Mouse (Mus musculus): ENCODE data around the gene Dnajb1. TPM values are rescaled to one million over a fixed set of nuclear protein-coding genes. Genes with fewer than 3 reads are reported as not detected.
"Not testable (repeated sequence)": the region's sequence is repeated elsewhere in the genome, so short reads cannot be mapped to it uniquely, and the experiment has no call there.

Dnajb1 gene
- polyA plus RNA-seq (2015; fragmentation: Nextera tagmentation; extraction: Ambion mirVana) = 59.4 and 61.9 TPM in 2 replicates

DNA sequence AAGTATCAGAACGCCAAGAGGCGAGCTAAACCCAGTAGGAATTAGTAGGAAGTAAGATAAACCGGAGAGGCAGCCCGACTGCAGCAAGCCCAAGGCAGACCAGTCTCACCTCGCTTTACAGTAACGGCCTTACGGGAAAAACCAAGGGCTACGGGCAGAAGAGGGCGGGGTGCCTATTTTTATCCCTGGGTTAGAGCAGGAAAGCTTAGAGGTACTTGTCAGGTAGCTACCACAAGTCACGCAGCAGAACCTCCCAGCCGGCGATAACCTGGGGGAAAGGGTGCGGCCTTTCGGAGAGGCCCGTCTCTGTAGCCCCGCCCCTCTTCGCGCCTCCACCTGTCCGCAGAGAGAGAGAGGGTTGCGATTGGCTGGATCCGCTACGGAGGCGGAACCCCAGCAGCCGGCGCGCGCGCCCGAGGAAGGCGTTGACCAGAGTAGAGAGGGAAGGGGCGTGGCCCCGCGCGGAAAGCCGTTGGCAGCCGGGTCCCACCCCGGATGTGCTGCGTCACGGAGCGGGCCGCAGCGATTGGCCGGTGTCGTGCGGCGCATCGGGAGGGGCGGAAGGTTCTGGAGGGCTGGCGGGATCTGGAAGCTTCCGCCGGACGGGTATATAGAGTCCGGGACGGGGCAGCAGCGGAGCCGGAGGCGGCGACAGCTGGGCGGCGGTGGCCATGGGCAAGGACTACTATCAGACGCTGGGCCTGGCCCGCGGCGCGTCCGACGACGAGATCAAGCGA is at the start of gene Dnajb1, which contains the start of gene Tecr:
Gene Dnajb1, plus strand, starts transcription at position 533 of the 737 bp plus-strand sequence.
Gene Tecr, minus strand, starts transcription at position 311 of the 737 bp plus-strand sequence.
- peaks cover 24% of the 10 kb centered on the region for H3K4me1 ChIP-seq
- peak within 1 kb of the TSS; percentile 97 for H3K27ac ChIP-seq
- H3K27me3 ChIP-seq = no peaks in the 10 kb centered on the region
- H3K4me2 ChIP-seq = peak within 1 kb of the TSS; percentile 90
- H3K9me3 ChIP-seq (replicated peaks) = no peaks in the 10 kb centered on the region
- peak within 1 kb of the TSS; percentile 79 for H3K4me3 ChIP-seq
- peaks cover 31% of the 10 kb centered on the region for H3K36me3 ChIP-seq (ENCODE audit: poor library complexity, severe bottlenecking)
- peak within 1 kb of the TSS; percentile 89 for H3K9ac ChIP-seq
- peak; percentile 98 for ATAC-seq
- WGBS = 0% methylated on average over 55 of the region's 69 CpGs

DNA sequence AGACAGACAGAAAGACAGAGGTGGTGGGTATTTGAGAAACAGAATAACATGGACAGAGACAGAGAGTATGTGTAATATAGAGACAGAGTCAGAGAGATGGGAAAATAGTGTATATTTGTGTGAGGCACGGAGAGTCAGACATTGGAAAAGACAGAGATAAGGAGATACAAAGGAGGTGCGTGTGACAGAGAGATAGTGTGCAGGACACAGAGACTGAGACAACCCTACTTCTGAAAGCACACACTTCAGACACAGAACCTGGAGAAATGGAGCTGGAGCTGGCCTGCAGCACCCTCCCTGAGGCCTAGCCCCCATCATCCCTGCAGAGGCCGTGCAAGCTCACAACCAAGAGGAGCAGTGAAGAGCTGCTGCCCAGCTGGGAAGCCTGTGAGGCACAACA is 45.3 kb upstream of the Dnajb1 start:
- no peaks in the 10 kb centered on the region for H3K27me3 ChIP-seq
- H3K4me2 ChIP-seq = no peak overlapping the region
- no peak for ATAC-seq
- H3K27ac ChIP-seq = no peak overlapping the region
- no peaks in the 10 kb centered on the region for H3K36me3 ChIP-seq (ENCODE audit: poor library complexity, severe bottlenecking)
- no peak overlapping the region for H3K4me3 ChIP-seq
- no peak overlapping the region for H3K9ac ChIP-seq
- peaks cover 7% of the 10 kb centered on the region for H3K4me1 ChIP-seq
- WGBS = 86% methylated on average over 3 of the region's 3 CpGs
- no peaks in the 10 kb centered on the region for H3K9me3 ChIP-seq (replicated peaks)

GRCm38 (mm10) chr8:83563246-83563645 is 44.7 kb upstream of the Dnajb1 start:
- no peaks in the 10 kb centered on the region for H3K36me3 ChIP-seq (ENCODE audit: poor library complexity, severe bottlenecking)
- no peak overlapping the region for H3K4me3 ChIP-seq
- H3K9ac ChIP-seq = no peak overlapping the region
- H3K27me3 ChIP-seq = no peaks in the 10 kb centered on the region
- H3K4me1 ChIP-seq = peaks cover 13% of the 10 kb centered on the region
- 76% methylated on average over 4 of the region's 4 CpGs for WGBS
- H3K9me3 ChIP-seq (replicated peaks) = no peaks in the 10 kb centered on the region
- no peak overlapping the region for H3K27ac ChIP-seq
- ATAC-seq = no peak
- no peak overlapping the region for H3K4me2 ChIP-seq

GRCm38 (mm10) chr8:83565731-83566375 is 42.1 kb upstream of the Dnajb1 start:
- ATAC-seq = peak; percentile 46
- H3K36me3 ChIP-seq (ENCODE audit: poor library complexity, severe bottlenecking) = peaks cover 21% of the 10 kb centered on the region
- H3K9me3 ChIP-seq (replicated peaks) = no peaks in the 10 kb centered on the region
- H3K27ac ChIP-seq = no peak overlapping the region
- no peaks in the 10 kb centered on the region for H3K27me3 ChIP-seq
- H3K9ac ChIP-seq = no peak overlapping the region
- H3K4me2 ChIP-seq = peak overlapping the region; percentile 97; the same call in 1 of the 2 replicates
- no peak overlapping the region for H3K4me3 ChIP-seq
- H3K4me1 ChIP-seq = peaks cover 19% of the 10 kb centered on the region
- WGBS = 74% methylated on average over 9 of the region's 9 CpGs

GRCm38 (mm10) chr8:83566469-83567395 is 41.3 kb upstream of the Dnajb1 start, which contains the start of gene Ndufb7:
Gene Ndufb7 (plus strand): TSS chr8:83566671.
- peak within 1 kb of the TSS; percentile 91 for H3K9ac ChIP-seq
- H3K9me3 ChIP-seq (replicated peaks) = no peaks in the 10 kb centered on the region
- peak; percentile 89 for ATAC-seq
- H3K4me1 ChIP-seq = peaks cover 19% of the 10 kb centered on the region
- peak within 1 kb of the TSS; percentile 54 for H3K27ac ChIP-seq
- no peaks in the 10 kb centered on the region for H3K27me3 ChIP-seq
- H3K4me2 ChIP-seq = peak within 1 kb of the TSS; percentile 97
- WGBS = 1% methylated on average over 48 of the region's 48 CpGs
- H3K4me3 ChIP-seq = peak within 1 kb of the TSS; percentile 78
- peaks cover 29% of the 10 kb centered on the region for H3K36me3 ChIP-seq (ENCODE audit: poor library complexity, severe bottlenecking)

- WGBS = 47% methylated on average over 3 of the region's 3 CpGs
- ATAC-seq = no peak
- peak overlapping the region; percentile 91 for H3K9ac ChIP-seq
Measured at GRCm38 (mm10) chr8:83567668-83568067, 40.3 kb upstream of the Dnajb1 start.

DNA sequence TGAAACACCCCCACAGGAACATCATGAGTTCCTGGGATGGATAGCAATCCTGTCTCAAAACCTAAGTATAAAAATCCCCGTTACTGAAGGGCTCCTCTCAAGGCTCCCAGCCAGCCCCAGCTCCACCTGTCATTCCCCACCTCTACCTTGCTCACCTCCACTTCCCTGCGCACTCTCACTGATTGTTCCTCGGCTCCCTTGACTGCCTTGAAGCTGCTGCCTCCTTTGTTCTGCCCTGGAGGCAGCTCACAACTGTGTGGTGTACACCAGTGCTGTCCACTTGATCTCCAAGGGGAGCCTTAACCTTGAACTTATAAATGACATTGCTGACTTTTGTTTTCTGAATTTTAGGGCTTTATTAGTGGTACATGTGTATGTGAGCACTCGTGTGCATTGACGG is 39.9 kb upstream of the Dnajb1 start:
- ATAC-seq = no peak
- 71% methylated on average over 5 of the region's 5 CpGs for WGBS
- Histone ChIP-seq H3K27me3 (no peaks in the 10 kb centered on the region), H3K36me3 (ENCODE audit: poor library complexity, severe bottlenecking) (peaks cover 43% of the 10 kb centered on the region), H3K4me1 (peaks cover 19% of the 10 kb centered on the region), H3K9ac (peak overlapping the region; percentile 91), H3K27ac (no peak overlapping the region), H3K4me3 (peak overlapping the region; percentile 78; the same call in 1 of the 2 replicates), H3K9me3 (replicated peaks) (no peaks in the 10 kb centered on the region), H3K4me2 (peak overlapping the region; percentile 97)

More at GRCm38 (mm10) chr8:83567668-83568067, 40.3 kb upstream of the Dnajb1 start:
- Histone ChIP-seq H3K4me3 (peak overlapping the region; percentile 78), H3K4me1 (peaks cover 19% of the 10 kb centered on the region), H3K27me3 (no peaks in the 10 kb centered on the region), H3K9me3 (replicated peaks) (no peaks in the 10 kb centered on the region), H3K4me2 (peak overlapping the region; percentile 97), H3K27ac (no peak overlapping the region), H3K36me3 (ENCODE audit: poor library complexity, severe bottlenecking) (peaks cover 39% of the 10 kb centered on the region)

GRCm38 (mm10) chr8:83568755-83569154 is 39.2 kb upstream of the Dnajb1 start:
- no peak overlapping the region for H3K4me3 ChIP-seq
- no peaks in the 10 kb centered on the region for H3K27me3 ChIP-seq
- H3K9me3 ChIP-seq (replicated peaks) = no peaks in the 10 kb centered on the region
- H3K9ac ChIP-seq = no peak overlapping the region
- H3K4me1 ChIP-seq = peaks cover 19% of the 10 kb centered on the region
- no peak for ATAC-seq
- H3K27ac ChIP-seq = no peak overlapping the region
- H3K36me3 ChIP-seq (ENCODE audit: poor library complexity, severe bottlenecking) = peaks cover 50% of the 10 kb centered on the region
- WGBS = 80% methylated on average over 5 of the region's 5 CpGs
- no peak overlapping the region for H3K4me2 ChIP-seq

DNA sequence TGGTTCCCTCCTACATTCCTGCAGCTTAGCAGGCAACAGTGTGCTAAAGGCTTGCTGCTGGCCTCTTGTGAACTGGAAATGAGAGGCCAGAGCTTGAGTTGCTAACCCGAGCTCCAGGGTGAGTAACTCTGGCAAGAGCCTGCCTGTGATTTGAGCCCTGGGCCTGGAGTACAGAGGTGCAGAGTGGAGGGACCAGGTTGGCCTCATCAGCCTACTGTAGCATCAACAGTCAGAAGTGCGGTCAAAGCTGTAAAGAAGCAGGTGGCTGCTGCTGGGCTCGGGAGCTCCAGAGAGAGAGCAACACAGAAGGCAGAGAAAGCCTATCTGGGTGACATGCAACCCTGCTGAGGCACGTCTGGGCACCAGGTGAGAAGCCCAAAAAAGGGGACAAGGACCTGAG is 38.8 kb upstream of the Dnajb1 start:
- no peak overlapping the region for H3K4me2 ChIP-seq
- no peaks in the 10 kb centered on the region for H3K9me3 ChIP-seq (replicated peaks)
- 86% methylated on average over 4 of the region's 4 CpGs for WGBS
- H3K36me3 ChIP-seq (ENCODE audit: poor library complexity, severe bottlenecking) = peaks cover 54% of the 10 kb centered on the region
- no peak for ATAC-seq
- H3K9ac ChIP-seq = no peak overlapping the region
- H3K27ac ChIP-seq = no peak overlapping the region
- H3K4me1 ChIP-seq = peaks cover 19% of the 10 kb centered on the region
- no peaks in the 10 kb centered on the region for H3K27me3 ChIP-seq
- H3K4me3 ChIP-seq = no peak overlapping the region

DNA sequence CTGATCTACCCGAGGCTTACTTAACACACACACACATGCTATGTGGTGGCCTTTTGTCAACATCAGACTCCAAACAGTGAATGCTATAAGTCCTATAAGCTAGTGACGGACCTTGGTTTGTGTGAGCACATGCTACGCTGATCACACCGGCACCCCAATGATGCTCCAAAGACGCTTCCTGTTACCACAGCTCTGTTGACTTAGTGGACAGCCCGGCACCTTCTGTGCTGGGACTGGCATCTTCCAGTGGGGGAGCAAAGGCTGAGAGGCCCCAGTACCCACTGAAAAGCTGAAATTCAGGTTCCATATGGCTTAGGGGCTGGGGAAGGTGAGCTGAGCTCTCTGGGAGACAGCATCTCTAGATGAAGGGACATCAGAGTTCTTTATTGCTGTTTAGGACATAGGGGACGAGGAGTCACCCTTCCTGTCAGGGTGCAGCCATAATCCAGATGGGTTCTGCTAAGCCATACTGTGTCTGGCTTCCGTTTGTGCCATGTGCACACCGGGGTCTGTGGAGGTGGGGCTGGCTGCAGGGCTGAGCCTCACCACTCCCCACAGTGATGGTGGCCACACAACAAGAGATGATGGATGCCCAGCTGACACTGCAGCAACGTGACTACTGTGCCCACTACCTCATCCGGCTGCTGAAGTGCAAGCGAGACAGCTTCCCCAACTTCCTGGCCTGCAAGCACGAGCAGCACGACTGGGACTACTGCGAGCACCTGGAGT is 37.6 kb upstream of the Dnajb1 start:
- no peak overlapping the region for H3K4me3 ChIP-seq
- no peaks in the 10 kb centered on the region for H3K9me3 ChIP-seq (replicated peaks)
- WGBS = 90% methylated on average over 15 of the region's 15 CpGs
- peaks cover 22% of the 10 kb centered on the region for H3K4me1 ChIP-seq
- H3K9ac ChIP-seq = no peak overlapping the region
- ATAC-seq = no peak
- H3K27ac ChIP-seq = no peak overlapping the region
- H3K36me3 ChIP-seq (ENCODE audit: poor library complexity, severe bottlenecking) = peaks cover 58% of the 10 kb centered on the region
- no peaks in the 10 kb centered on the region for H3K27me3 ChIP-seq
- H3K4me2 ChIP-seq = no peak overlapping the region

- Histone ChIP-seq H3K36me3 (ENCODE audit: poor library complexity, severe bottlenecking) (peaks cover 61% of the 10 kb centered on the region), H3K4me1 (peaks cover 28% of the 10 kb centered on the region)
- 99% methylated on average over 6 of the region's 7 CpGs for WGBS
- not testable (repeated sequence) for H3K4me3 ChIP-seq; H3K27me3 ChIP-seq; H3K4me2 ChIP-seq; H3K9me3 ChIP-seq (replicated peaks); H3K27ac ChIP-seq; H3K9ac ChIP-seq; ATAC-seq
Measured at GRCm38 (mm10) chr8:83571001-83571340, 37.0 kb upstream of the Dnajb1 start.
